Mouse (Mus musculus) C2C12 (cell line): ENCODE measurements around the gene Il16.

Experiments used
- CTCF ChIP-seq: IDR thresholded peaks from one replicate; pipeline ENCODE4 v1.5.1; 2011; ENCODE audit not compliant: control insufficient read depth, insufficient read depth, insufficient read length
- MAX ChIP-seq: IDR thresholded peaks from one replicate; pipeline ENCODE4 v1.6.1; 2011; ENCODE audit warnings: mild to moderate bottlenecking, control low read depth

- TF ChIP-seq CTCF: no peak
- no peak for TF ChIP-seq MAX
These were observed 151.5 kb downstream of the Il16 start for GRCm38 (mm10) chr7:83594056-83594455.
